Mouse (Mus musculus): ENCODE results near the gene Ccdc9. TPM values are rescaled to one million over a fixed set of nuclear protein-coding genes. Genes with fewer than 3 reads are reported as not detected.

The Ccdc9 gene
- total and polyA plus RNA-seq, 3 experiments = 63.6 to 97.1 TPM; not detected in 1

- Histone ChIP-seq H3K4me3 (ENCODE audit: control insufficient read depth in 1 of 2, insufficient read depth in 1 of 2, low read depth in 2 of 2, low read length in 2 of 2) (no peak overlapping the region), H3K9ac (ENCODE audit: control insufficient read depth, low read depth, low read length, poor library complexity, severe bottlenecking) (no peak overlapping the region), H3K27me3 (ENCODE audit: control insufficient read depth in 1 of 2, insufficient read depth in 2 of 2, low read length in 2 of 2) (no peaks in the 10 kb centered on the region), H3K79me2 (ENCODE audit: control insufficient read depth, insufficient read depth, low read length, poor library complexity) (no peaks in the 10 kb centered on the region), H3K27ac (ENCODE audit: control insufficient read depth, low read depth, low read length) (no peak overlapping the region), H3K9me3 (replicated peaks; ENCODE audit: insufficient read depth, low read length) (no peaks in the 10 kb centered on the region), H3K4me1 (ENCODE audit: control insufficient read depth in 1 of 2, insufficient read depth in 2 of 2, low read length in 2 of 2) (peaks cover 2 to 12% of the 10 kb centered on the region in 2 experiments; a peak in 3 of 4 replicates), H3K36me3 (ENCODE audit: control insufficient read depth in 1 of 2, insufficient read depth in 2 of 2, low read length in 2 of 2) (peaks cover 0 to 10% of the 10 kb centered on the region in 2 experiments; a peak in 2 of 4 replicates)
- DNase-seq (ENCODE audit: low read depth, low spot score) = no peak
- TF ChIP-seq TAL1 (IDR thresholded peaks at IDR 0.05; ENCODE audit: low read length) (no peak), MAFK (IDR thresholded peaks at IDR 0.05; ENCODE audit: borderline replicate concordance, low read depth, low read length) (no peak), UBTF (IDR thresholded peaks at IDR 0.05; ENCODE audit: borderline replicate concordance, insufficient read depth, low read depth, low read length) (no peak), USF1 (IDR thresholded peaks at IDR 0.05; ENCODE audit: low read depth, low read length) (no peak), MXI1 (IDR thresholded peaks at IDR 0.05; ENCODE audit: low read depth, low read length) (no peak), NRF1 (IDR thresholded peaks at IDR 0.05; ENCODE audit: insufficient read depth, low read depth, low read length, poor library complexity, severe bottlenecking) (no peak), ELF1 (IDR thresholded peaks at IDR 0.05; ENCODE audit: low read depth, low read length) (no peak), SMC3 (IDR thresholded peaks at IDR 0.05; ENCODE audit: low read depth, low read length) (no peak), MAZ (IDR thresholded peaks at IDR 0.05; ENCODE audit: low read depth, low read length) (no peak), USF2 (IDR thresholded peaks at IDR 0.05; ENCODE audit: borderline replicate concordance in 1 of 2, insufficient read depth in 1 of 2, low read depth in 1 of 2, low read length in 2 of 2) (no peak), E2F4 (IDR thresholded peaks at IDR 0.05; ENCODE audit: borderline replicate concordance, low read depth, low read length) (no peak), TBP (IDR thresholded peaks at IDR 0.05; ENCODE audit: low read depth, low read length) (no peak), KAT2A (conservative IDR thresholded peaks at IDR 0.05; ENCODE audit: low read depth, low read length) (no peak), ZMIZ1 (IDR thresholded peaks at IDR 0.05; ENCODE audit: low read depth, low read length) (no peak), EP300 (IDR thresholded peaks at IDR 0.05; ENCODE audit: low read depth in 1 of 2, low read length in 2 of 2) (no peak)
These were observed 20.7 kb downstream of the Ccdc9 start for GRCm38 (mm10) chr7:16265856-16266255.

- Histone ChIP-seq H3K27ac (ENCODE audit: control insufficient read depth, low read depth, low read length) (peak overlapping the region; percentile 31; the same call in 1 of the 2 replicates), H3K4me3 (ENCODE audit: control insufficient read depth in 1 of 2, insufficient read depth in 1 of 2, low read depth in 2 of 2, low read length in 2 of 2) (peak overlapping the region; percentile 9 to 15; a peak in 1 of 4 replicates), H3K27me3 (ENCODE audit: control insufficient read depth in 1 of 2, insufficient read depth in 2 of 2, low read length in 2 of 2) (no peaks in the 10 kb centered on the region), H3K36me3 (ENCODE audit: control insufficient read depth in 1 of 2, insufficient read depth in 2 of 2, low read length in 2 of 2) (peaks cover 0 to 10% of the 10 kb centered on the region in 2 experiments; a peak in 2 of 4 replicates), H3K9ac (ENCODE audit: control insufficient read depth, low read depth, low read length, poor library complexity, severe bottlenecking) (peak overlapping the region; percentile 36), H3K9me3 (replicated peaks; ENCODE audit: insufficient read depth, low read length) (no peaks in the 10 kb centered on the region), H3K4me1 (ENCODE audit: control insufficient read depth in 1 of 2, insufficient read depth in 2 of 2, low read length in 2 of 2) (peaks cover 2 to 12% of the 10 kb centered on the region in 2 experiments; a peak in 3 of 4 replicates), H3K79me2 (ENCODE audit: control insufficient read depth, insufficient read depth, low read length, poor library complexity) (no peaks in the 10 kb centered on the region)
- TF ChIP-seq TAL1 (IDR thresholded peaks at IDR 0.05; ENCODE audit: low read length) (no peak), MXI1 (IDR thresholded peaks at IDR 0.05; ENCODE audit: low read depth, low read length) (no peak), TBP (IDR thresholded peaks at IDR 0.05; ENCODE audit: low read depth, low read length) (no peak), JUND (IDR thresholded peaks at IDR 0.05; ENCODE audit: low read depth, low read length) (no peak), ZMIZ1 (IDR thresholded peaks at IDR 0.05; ENCODE audit: low read depth, low read length) (no peak), ELF1 (IDR thresholded peaks at IDR 0.05; ENCODE audit: low read depth, low read length) (no peak), KAT2A (conservative IDR thresholded peaks at IDR 0.05; ENCODE audit: low read depth, low read length) (no peak), MYB (IDR thresholded peaks at IDR 0.05; ENCODE audit: low read depth, low read length) (no peak)
- DNase-seq (ENCODE audit: low read depth, low spot score) = peak; percentile 65
These were observed 22.8 kb downstream of the Ccdc9 start for GRCm38 (mm10) chr7:16263843-16264242.
